Mouse (Mus musculus) naive thymus-derived CD4-positive, alpha-beta T cell, adult 2 months (primary cell): Measurements from ENCODE around the gene Lrit3.
"Not testable (repeated sequence)": the region's sequence is repeated elsewhere in the genome, so short reads cannot be mapped to it uniquely, and the experiment has no call there.

Experiments
- DNase-seq: peaks from one replicate; pipeline ENCODE4 v3.0.0-alpha.2; 2011; ENCODE audit warnings: low read depth

Lrit3 gene

DNA sequence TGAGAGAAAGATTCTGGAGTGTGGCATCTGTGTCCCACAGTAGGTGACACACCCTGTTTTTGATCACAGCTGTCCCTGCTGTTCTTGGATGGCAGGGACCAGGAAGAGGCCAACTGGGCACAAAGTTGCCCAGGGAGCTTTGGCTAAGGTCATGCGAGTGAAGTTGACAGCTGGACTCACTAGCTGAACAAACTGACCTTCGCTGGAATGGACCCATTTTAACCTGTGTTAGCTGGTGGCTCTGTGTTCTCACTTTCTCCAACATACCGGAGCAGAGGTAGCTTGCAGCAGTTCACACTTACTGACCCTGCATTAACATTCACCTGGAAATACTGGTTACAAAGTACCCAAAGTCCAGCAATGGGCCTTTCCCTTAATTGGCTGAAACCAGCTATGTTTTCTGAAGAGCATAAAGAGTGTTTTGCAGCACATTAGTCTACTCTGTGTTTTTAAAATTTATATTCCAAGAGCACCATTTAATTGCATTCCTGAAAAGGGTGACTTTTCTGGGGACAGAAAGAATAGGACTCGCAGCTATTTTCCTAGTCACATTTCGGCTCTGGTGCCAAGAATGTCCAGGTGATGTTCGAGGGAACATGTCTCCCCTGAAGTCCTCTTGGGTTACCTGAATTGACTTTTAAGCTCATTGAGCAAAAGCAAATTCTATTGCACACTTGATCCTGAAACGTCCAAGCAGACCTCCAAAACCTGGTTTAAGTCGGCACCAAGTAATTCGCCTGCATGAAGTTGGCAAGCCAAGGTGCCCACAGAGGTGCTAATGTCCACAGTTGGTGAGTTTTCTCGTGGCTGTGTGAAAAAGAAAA, 36.6 kb downstream of the Lrit3 start:
- DNase-seq = no peak

DNA sequence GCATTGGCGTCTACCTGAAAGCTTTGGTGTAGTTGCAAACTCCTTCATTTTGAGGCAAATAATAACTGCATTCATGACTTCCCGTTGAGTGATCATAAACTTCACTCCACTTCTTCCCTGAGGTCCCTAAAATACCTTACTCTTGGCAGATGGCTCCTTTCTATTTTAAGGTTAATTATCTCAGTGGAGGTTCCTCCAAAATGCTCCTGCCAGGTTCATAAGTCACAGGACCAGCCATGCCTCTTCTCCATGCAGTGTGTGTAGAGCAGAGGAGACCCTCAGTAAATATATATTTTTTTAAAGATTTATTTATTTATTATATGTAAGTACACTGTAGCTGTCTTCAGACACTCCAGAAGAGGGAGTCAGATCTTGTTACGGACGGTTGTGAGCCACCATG, 37.7 kb downstream of the Lrit3 start:
- no peak for DNase-seq

DNA sequence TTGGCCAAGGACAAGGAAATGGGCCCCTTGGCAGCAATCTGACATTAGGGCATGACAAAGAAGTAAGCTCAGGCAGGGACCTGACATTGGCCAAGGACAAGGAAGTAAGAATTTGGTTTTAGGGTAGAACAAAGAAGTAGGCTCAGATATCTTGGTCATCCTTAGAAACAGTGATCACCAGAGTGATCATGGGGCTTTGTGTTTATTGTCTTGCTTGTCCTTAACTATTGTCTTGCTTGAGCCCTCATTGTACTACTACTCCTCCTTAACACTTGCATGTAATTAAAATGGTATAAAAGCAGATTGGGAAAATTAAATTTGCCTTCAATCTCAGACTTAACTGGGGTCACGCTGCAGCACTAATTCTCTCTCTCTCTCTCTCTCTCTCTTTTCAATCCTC, 46.2 kb downstream of the Lrit3 start:
- DNase-seq = not testable (repeated sequence)

DNA sequence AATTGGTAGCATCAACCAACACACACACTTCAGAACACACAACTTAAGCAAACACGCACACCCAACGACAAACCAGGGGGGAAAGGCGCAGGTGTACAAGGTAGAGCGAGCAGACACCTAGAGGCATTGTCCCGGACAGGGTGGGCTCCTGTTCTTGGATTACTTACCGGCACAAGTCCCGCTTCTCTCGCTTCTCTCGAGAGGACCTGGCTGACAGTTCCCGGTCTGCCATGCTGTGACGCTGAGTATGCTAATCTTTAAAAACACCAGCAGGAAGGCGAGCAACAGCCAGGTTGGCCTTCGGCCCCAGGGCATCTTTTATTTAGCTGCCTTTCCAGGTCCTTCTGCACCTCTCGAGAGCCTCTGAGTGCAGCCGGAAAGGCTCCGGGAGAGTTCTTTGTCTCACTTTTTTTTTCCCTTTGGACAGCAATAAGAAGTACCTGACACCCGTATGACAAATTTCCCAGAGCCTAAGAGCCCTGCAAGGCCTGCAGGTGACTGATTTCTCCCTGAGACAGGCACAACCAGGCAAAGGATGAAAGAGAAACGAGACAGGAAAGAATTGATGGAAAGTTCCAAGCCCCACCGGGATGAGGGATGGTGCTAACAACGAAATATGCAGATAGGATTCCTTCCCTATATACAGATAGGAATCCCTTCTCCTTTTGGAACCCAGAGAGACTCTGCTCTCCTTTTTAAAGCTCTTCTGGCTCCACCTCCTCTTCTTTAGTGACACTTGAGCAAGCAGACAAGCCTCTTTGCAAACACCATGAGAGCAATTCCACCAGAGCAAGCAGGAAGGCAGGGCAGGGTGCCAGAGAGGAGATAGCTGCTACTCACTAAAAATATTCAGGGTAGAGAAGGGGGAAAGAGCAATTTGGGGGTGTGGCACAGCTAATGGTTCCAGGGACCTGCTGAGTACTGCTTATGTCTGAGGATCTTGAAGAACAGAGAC, 48.9 kb downstream of the Lrit3 start, which contains the start of gene Egf:
Gene Egf, minus strand, starts transcription at position 667 of the 955 bp plus-strand sequence.
- no peak for DNase-seq

DNA sequence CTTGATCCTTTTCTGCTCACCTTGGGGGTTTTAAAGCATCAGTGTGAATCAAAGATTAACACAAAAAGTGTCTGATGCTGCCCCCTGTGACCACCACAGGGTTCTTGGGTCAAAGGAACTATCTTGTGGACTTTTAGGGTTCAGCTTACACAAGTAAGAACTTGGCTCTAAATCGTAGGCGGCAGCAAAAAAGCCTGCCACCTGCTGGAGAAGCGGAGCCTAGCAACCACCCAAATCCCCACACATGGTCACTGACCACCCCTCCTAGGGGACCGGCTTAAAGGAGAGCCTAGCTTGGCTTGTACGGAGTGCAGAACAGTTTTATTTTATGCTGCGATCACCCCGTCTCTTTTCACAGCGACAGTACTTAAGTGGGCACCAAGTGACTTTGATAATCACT, 59.0 kb downstream of the Lrit3 start:
- DNase-seq = peak; percentile 52

DNA sequence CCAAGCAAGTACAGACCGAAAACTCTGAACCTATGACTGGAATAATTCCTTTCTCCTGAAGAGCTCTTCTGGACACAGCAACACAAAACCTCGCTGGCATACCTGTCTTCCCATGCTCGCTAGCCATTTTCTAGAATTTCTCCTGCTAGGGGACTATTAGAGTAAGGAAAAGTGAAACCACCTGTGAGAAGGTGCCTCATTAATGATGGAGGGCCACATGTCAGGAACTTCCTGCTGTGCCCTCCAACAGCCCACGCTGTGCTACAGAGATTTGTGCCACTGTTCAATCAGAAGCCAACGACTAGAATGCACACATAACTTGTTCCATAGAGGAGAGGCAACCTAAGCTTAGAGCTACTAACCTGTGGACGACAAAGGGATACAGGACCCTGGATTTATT, 61.0 kb downstream of the Lrit3 start:
- DNase-seq = no peak

DNA sequence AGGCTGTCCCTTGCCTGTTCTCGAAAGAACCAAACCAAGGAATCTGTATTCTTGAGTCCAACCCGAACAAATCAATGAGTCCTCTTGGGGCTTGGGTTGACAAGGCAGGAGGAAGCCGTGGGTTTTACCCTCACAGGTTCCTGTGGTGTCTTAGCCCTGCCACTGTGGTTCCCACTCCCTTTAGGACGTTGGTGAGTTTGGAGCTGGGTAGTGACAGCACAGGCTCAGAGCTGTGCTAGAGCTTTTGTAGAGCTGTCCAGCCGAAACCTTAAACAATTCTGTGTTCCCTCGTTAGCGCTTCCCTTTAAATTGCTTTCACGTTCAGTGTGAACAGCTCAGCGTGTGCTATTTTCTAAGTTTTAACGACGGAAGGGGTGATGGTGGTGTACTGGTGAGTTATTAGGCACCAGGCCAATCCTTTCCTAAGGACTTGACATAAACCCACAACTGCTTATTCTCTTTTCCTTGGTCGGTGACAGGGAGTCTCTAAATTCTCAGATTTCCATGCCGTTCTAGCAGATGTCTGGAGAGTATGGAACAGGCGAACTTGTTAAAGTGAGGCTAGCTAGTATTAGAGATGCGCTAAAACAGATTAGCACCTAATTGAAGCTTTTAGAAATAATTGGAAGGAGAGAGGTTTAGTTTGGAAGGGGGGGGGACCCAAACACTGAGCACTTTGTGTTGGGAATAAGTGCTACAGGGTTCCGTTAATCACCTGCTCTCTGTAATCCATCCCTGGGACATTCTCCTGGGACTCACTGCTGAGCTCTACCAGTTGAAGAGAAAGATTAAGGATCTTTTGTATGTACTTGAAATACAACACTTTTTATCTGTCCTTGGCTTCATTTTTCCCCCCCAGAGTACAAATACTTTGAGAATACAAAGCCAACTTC, 65.3 kb downstream of the Lrit3 start:
- DNase-seq = no peak
